Mouse (Mus musculus) adrenal gland, postnatal 25 days (tissue): ENCODE results near the gene Ccdc57. TPM values are rescaled to one million over a fixed set of nuclear protein-coding genes. Genes with fewer than 3 reads are reported as not detected.
A peak's percentile ranks its signal among the peaks of the same experiment; 100 is the strongest.
"Not testable (repeated sequence)": the region's sequence is repeated elsewhere in the genome, so short reads cannot be mapped to it uniquely, and the experiment has no call there.

Source experiments
- DNase-seq: peaks from one replicate; pipeline ENCODE4 v3.0.0; 2021; ENCODE audit warnings: mixed read lengths
- total RNA-seq: library from RNA; stranded (reverse); gene quantifications from 2 replicates; pipeline ENCODE4 v1.2.3, GENCODE M21; 2021

Ccdc57 gene
- total RNA-seq, 1 experiment from 2014 or later = 12.1 TPM

DNA sequence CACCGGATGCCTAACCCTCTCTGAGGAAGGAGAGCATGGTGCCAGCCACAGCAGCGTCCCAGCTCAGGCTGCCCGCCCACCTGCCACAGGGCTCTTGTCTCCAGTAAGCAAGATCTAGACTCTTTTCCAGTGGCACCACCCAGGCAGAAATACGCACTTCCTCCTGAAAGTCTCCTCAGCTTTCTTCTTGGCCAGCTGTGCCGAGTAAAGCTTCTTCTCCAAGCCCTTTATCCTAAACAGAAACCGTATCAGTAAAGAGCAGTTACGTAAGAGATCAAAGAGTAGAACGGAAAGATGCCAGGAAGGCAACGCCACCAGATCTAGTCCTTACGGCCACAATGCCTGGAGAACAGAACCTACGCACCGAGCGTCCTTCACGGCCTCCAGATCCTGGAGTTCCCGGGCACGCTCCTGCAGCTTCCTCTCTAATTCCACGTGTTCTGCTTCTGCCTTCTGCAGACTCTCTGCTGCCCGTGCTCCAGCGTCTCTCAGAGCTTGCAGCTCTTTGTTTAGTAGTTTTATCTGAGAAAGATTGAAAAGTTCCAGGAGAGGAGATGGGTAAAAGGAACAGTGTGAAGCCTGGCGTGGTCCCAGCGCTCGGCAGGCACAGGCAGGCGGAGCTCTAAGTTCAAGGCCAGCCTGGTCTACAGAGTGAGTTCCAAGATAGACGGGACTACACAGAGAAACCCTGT is 29.4 kb downstream of the Ccdc57 start:
- DNase-seq = peak; percentile 69

- peak; percentile 45 for DNase-seq
Measured at GRCm38 (mm10) chr11:120902487-120903142, 30.1 kb downstream of the Ccdc57 start.

- no peak for DNase-seq
Measured at GRCm38 (mm10) chr11:120901729-120902486, 30.8 kb downstream of the Ccdc57 start.

DNA sequence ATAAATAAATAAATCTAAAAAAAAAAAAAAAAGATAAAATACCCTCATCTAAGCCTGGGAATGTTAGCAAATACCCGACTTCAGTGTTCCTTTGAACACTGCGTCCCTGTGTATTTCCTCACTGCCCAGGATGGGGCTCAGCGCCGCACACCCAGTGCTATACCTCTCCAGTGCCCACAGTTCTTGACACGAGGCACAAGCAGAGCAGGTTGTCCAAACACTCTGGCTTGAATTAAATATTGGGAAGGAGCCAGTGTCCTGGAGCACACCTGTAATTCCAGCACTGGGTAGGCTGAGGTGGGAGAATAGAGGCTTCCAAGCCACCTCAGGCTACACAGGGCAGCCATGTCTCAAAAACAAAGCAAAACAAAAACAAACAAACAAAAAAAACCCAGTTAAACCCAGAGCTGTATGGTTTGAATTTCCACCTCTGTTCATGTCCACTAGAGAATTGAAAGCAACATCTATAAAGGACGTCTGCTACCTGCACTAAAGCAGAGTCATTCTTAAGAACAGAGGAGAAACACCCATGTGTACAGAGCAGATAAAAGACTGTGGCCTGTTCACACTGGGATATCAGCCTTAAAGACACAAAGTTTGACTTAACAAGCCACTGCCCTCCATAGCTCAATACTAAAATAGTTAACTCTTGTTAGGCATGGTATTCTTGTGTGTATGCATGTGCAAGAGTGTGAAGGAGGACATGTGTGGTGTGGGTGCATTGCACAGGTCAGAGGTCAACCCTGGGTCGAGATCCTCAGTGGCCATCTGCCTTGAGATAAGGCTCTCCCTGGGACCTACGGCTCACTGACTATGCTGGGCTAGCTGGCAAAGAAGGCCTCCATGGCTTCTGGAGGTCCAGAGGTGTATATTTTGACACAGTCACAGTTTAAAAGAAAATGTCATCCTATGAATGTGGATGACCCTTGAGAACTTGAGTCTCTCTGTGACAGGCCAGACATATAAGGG is 32.1 kb downstream of the Ccdc57 start:
- DNase-seq = no peak

- no peak for DNase-seq
Measured at GRCm38 (mm10) chr11:120898114-120898548, 34.5 kb downstream of the Ccdc57 start.

GRCm38 (mm10) chr11:120895441-120895840 is 37.2 kb downstream of the Ccdc57 start:
- no peak for DNase-seq

- no peak for DNase-seq
Measured at GRCm38 (mm10) chr11:120894397-120894796, 38.3 kb downstream of the Ccdc57 start.

- no peak for DNase-seq
Measured at GRCm38 (mm10) chr11:120889216-120889615, 43.5 kb downstream of the Ccdc57 start.

GRCm38 (mm10) chr11:120888718-120889117 is 44.0 kb downstream of the Ccdc57 start:
- DNase-seq = no peak

DNA sequence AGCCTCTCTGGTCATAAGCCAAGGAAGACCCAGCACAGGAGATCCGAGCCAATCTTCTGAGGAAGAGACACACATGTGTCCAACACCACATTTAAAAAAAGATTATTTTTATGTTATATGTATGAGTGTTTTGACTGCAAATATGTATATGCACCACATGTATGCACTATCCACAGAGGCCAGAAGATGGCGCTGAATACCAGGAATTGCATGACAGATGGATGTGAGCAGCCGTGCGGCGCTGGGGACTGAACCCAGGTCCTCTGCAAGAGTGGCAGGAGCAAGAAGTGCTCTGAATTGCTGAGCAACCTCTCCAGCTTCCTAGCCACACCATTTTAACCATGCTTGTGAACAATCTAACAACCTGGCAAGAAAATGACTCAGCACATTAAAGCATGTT is 45.2 kb downstream of the Ccdc57 start:
- DNase-seq = no peak

DNA sequence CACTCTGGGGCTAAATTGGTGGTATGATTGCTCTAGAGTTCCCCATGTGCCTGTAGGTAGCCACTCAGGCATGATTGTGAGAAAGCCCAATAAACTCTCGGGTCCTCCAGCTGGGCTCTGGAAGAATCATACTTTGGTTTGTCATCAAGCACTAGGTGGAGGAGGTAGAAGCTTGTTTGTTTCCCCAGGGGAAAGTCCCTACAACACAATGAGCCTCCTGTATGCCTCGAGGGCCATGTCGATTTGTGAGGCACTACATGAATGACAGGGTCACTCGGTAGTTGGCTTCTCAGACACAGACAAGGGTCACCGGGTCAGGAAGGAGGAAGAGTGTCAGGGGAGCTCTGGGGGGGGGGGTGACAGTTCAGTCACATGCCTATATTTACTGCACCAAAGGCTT is 46.2 kb downstream of the Ccdc57 start:
- DNase-seq = no peak

DNA sequence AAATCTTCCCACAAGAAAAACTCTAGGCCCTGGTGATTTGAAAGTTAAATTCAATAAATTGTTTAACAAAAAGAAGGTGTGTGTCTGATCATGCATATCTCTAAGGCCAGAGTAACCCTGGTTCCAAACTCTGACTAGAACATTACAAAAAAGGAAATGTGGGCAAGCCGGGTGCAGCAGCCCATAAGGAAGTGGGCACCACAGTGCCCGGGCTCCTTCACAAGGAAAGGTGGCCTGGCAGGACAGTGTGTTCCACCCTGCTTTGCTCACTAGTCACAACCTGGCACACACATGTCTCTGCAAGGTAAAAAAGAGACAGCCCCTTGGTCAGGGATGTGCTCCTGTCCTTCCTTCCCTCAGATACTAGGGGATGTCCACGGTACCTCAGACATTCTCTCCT is 49.1 kb downstream of the Ccdc57 start:
- no peak for DNase-seq

DNA sequence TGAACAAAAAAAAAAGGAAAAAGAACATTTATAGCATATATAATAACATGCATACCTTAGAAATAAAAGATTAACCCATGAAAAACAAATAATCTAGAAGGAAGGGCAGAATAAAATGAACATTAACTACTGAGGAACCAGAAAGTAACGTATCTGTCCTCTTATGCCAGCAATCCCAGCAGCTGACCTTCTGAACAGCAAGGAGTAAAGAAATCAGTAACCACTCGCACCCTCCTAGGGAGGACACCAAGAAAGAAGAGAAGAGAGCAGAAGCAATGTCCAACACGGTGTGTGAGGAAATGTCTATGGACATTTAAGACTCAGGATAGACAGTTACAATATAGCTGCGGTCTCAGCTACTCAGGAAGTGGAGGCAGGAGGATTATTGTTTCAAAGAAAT is 49.7 kb downstream of the Ccdc57 start:
- DNase-seq = no peak

DNA sequence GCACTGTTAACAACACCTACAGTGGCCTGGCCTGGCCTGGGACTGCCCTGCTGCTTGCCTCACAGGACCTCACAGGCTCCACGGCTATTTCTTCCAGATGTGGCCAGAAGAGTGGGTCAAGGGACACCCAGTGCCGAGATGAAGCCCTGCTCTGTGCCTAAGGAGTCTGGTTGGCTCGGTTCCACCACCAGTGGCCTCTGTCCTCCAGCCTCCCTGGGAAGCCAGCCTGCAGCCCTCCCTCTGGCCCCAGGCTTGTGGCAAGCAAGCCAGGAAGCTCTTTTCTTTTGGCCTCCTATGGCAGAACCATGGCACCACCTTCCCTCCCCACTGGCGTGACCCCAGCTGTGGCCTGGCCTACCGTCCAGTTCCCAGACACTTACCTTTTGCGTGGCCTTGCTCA is 59.5 kb downstream of the Ccdc57 start:
- DNase-seq = peak; percentile 52

GRCm38 (mm10) chr11:120871521-120871920 is 61.2 kb downstream of the Ccdc57 start:
- no peak for DNase-seq

DNA sequence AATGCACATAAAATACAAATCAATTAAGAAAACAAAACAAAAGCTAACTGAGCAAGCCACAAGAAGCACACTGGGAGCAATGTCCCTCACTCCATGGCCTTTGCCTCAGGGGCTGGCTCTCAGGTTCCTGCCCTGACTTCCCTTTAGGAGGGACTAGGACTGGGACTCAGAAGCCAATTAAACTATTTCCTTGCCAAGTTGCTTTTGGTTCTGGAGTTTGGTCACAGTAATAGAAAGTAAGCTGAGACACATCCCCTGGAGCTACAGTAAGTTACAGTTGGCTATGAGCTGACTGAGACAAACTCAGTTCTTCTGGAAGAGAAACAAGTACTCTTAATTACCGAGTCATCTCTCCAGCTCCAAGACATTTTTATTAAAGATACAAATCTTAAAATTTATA is 66.9 kb downstream of the Ccdc57 start:
- DNase-seq = no peak

DNA sequence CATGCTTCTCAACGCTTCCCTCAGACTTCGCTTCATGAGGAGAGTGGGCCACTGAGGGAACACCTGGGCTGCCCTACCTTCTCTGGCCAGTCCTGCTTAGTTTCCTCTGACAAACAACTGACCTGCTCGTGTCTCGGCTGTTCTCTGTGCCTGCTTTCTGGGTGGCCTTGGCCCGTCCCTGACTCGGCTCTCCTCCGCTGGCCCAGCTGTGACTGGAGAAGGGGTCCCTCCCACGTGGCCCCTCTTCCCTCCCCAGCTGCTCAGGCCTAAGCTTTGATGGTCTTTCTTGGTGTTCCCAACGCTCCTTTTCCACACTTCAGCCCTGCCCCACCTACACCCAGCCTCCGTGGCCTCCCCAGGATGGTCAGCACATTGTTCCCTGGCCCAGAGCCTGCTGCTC is 69.9 kb downstream of the Ccdc57 start:
- no peak for DNase-seq

DNA sequence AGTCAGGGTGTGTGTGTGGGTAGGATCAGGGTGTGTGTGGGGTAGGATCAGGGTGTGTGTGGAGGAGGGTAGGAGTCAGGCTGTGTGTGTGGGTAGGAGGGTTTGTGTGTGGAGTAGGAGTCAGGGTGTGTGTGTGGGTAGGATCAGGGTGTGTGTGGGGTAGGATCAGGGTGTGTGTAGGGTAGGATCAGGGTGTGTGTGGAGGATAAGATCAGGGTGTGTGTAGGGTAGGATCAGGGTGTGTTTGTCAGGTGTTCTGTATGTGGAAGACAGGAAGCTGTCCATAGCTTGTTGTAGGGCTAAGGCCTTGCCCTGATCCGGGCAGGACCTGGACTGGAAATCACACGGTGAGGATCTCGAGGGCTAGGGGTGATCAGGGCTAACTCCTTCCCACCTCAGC is 76.7 kb downstream of the Ccdc57 start:
- DNase-seq = not testable (repeated sequence)

DNA sequence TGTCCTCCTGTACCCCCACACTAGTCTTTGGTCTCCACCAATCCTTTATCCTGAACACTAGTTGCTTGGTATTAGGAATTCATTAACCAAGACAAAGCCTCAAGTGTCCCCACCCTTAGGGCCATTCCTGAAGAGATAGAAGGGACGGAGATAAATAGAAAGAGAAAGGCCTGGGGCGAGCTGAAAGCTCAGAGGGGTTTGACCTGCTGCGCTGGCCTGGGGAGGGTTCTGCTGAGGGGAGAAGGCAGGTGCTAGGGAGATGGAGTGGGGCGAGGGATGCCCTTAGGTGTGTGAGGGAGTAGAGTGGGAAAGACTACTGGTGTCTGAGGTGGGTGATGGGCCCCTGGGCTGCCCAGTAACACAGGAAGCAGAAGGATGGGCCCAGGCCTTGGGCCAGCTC is 78.9 kb downstream of the Ccdc57 start:
- DNase-seq = no peak

- DNase-seq = no peak
Measured at GRCm38 (mm10) chr11:120853158-120853557, 79.5 kb downstream of the Ccdc57 start.

GRCm38 (mm10) chr11:120852083-120852935 is 80.4 kb downstream of the Ccdc57 start:
- peak; percentile 38 for DNase-seq
